Mouse (Mus musculus) heart, postnatal 0 days (tissue): ENCODE measurements around the gene Cldn8. TPM values are rescaled to one million over a fixed set of nuclear protein-coding genes. Genes with fewer than 3 reads are reported as not detected.

Experiments
- ATAC-seq: fragments of 200-750 bp; cut with Nextera tagmentation; 2 replicates; pipeline ENCODE4 v1.8.0; 2017; ENCODE audit warnings: low read depth, moderate number of reproducible peaks, moderate library complexity; ENCODE audit not compliant: insufficient read depth
- DNase-seq: peaks from one replicate; pipeline ENCODE4 v3.0.0-alpha.2; 2016; ENCODE audit warnings: low spot score
- H3K27ac ChIP-seq: fragments of 300-500 bp; sonication (generic); 2 replicates; pipeline ENCODE4 v1.5.1; 2014; ENCODE audit warnings: low read depth, mild to moderate bottlenecking
- H3K27me3 ChIP-seq: fragments of 300-500 bp; sonication (generic); 2 replicates; pipeline ENCODE4 v1.6.1; 2014; ENCODE audit warnings: low read length, mixed read lengths; ENCODE audit not compliant: control insufficient read depth, insufficient read depth
- H3K36me3 ChIP-seq: fragments of 300-500 bp; sonication (generic); replicated peaks from 2 replicates; pipeline ENCODE4 v1.6.1; 2014; ENCODE audit warnings: low read length, mixed read lengths; ENCODE audit not compliant: control insufficient read depth, insufficient read depth
- H3K4me1 ChIP-seq: fragments of 300-500 bp; sonication (generic); 2 replicates; pipeline ENCODE4 v1.6.1; 2014; ENCODE audit warnings: antibody characterized with exemption; ENCODE audit not compliant: control insufficient read depth, insufficient read depth
- H3K4me2 ChIP-seq: fragments of 300-500 bp; sonication (generic); 2 replicates; pipeline ENCODE4 v1.6.1; 2014; ENCODE audit warnings: low read depth, mild to moderate bottlenecking, low read length, moderate library complexity
- H3K4me3 ChIP-seq: fragments of 300-500 bp; sonication (generic); 2 replicates; pipeline ENCODE4 v1.5.1; 2014; ENCODE audit warnings: low read depth, low read length
- H3K9ac ChIP-seq: fragments of 300-500 bp; sonication (generic); replicated peaks from 2 replicates; pipeline ENCODE4 v1.6.1; 2014; ENCODE audit warnings: low read depth, low read length, mixed read lengths
- H3K9me3 ChIP-seq: fragments of 300-500 bp; sonication (generic); replicated peaks from 2 replicates; pipeline ENCODE4 v1.6.1; 2016; ENCODE audit warnings: low read length; ENCODE audit not compliant: control insufficient read depth
- CTCF ChIP-seq: IDR thresholded peaks from 2 replicates; pipeline ENCODE4 v1.5.1; 2016; ENCODE audit warnings: antibody characterized with exemption, control low read depth, low read depth
- EP300 ChIP-seq: IDR thresholded peaks from 2 replicates; pipeline ENCODE4 v1.6.1; 2016; ENCODE audit warnings: antibody characterized with exemption, low read depth
- polyA plus RNA-seq: library from polyadenylated mRNA; unstranded; fragments of >200 nt; fragmentation: Nextera tagmentation; extraction: Ambion mirVana; gene quantifications from 2 replicates; pipeline ENCODE4 v1.2.1, GENCODE M21; 2015
- total RNA-seq: library from RNA; depleted of rRNA; stranded (reverse); fragments of >200 nt; gene quantifications from 2 replicates; pipeline ENCODE4 v1.2.3, GENCODE M21; 2014; ENCODE audit warnings: low replicate concordance; rRNA removed

Cldn8 gene
- total and polyA plus RNA-seq, 2 experiments from 2014 or later, result 6.8 TPM; not detected in 1

GRCm38 (mm10) chr16:88511348-88511747 lies 51.6 kb downstream of the Cldn8 start:
- no peak overlapping the region for H3K9ac ChIP-seq
- no peak for DNase-seq
- no peak overlapping the region for H3K27ac ChIP-seq
- TF ChIP-seq EP300 (no peak), CTCF (no peak)
- no peaks in the 10 kb centered on the region for H3K9me3 ChIP-seq
- no peak for ATAC-seq
- no peak overlapping the region for H3K4me2 ChIP-seq
- no peaks in the 10 kb centered on the region for H3K36me3 ChIP-seq
- no peak overlapping the region for H3K4me3 ChIP-seq
- no peaks in the 10 kb centered on the region for H3K4me1 ChIP-seq
- no peaks in the 10 kb centered on the region for H3K27me3 ChIP-seq

Other genes with a start within 250 kb of the Cldn8 start
- gene Cldn17, start 56.2 kb downstream of the Cldn8 start, total RNA-seq, result not detected in 2 replicates
- not detected in 2 replicates for gene Cldn17, start 56.2 kb downstream of the Cldn8 start, polyA plus RNA-seq
- gene Krtap24-1, start 49.1 kb upstream of the Cldn8 start, total RNA-seq, result not detected in 2 replicates
- not detected in 2 replicates for gene Krtap24-1, start 49.1 kb upstream of the Cldn8 start, polyA plus RNA-seq
- gene 2310079G19Rik, start 64.5 kb upstream of the Cldn8 start, total RNA-seq, result not detected in 2 replicates
- gene 2310079G19Rik, start 64.5 kb upstream of the Cldn8 start, polyA plus RNA-seq, result not detected in 2 replicates
- gene Krtap26-1, start 84.6 kb upstream of the Cldn8 start, total RNA-seq, result not detected in 2 replicates
- gene Krtap26-1, start 84.6 kb upstream of the Cldn8 start, polyA plus RNA-seq, result not detected in 2 replicates
- gene Krtap27-1, start 108.5 kb upstream of the Cldn8 start, total RNA-seq, result not detected in 2 replicates
- not detected in 2 replicates for gene Krtap27-1, start 108.5 kb upstream of the Cldn8 start, polyA plus RNA-seq
- not detected in 2 replicates for gene 2310061N02Rik, start 144.8 kb upstream of the Cldn8 start, total RNA-seq
- not detected in 2 replicates for gene 2310061N02Rik, start 144.8 kb upstream of the Cldn8 start, polyA plus RNA-seq
- not detected in 2 replicates for gene Krtap13-1, start 165.7 kb upstream of the Cldn8 start, total RNA-seq
- gene Krtap13-1, start 165.7 kb upstream of the Cldn8 start, polyA plus RNA-seq, result not detected in 2 replicates
- gene Krtap13, start 188.5 kb upstream of the Cldn8 start, total RNA-seq, result not detected in 2 replicates
- gene Krtap13, start 188.5 kb upstream of the Cldn8 start, polyA plus RNA-seq, result not detected in 2 replicates
- gene 2310034C09Rik, start 195.7 kb upstream of the Cldn8 start, total RNA-seq, result not detected in 2 replicates
- gene 2310034C09Rik, start 195.7 kb upstream of the Cldn8 start, polyA plus RNA-seq, result not detected in 2 replicates
- gene 2310057N15Rik, start 211.0 kb upstream of the Cldn8 start, total RNA-seq, result not detected in 2 replicates
- gene 2310057N15Rik, start 211.0 kb upstream of the Cldn8 start, polyA plus RNA-seq, result not detected in 2 replicates
- gene Gm5965, start 214.7 kb upstream of the Cldn8 start, total RNA-seq, result not detected in 2 replicates
- not detected in 2 replicates for gene Gm5965, start 214.7 kb upstream of the Cldn8 start, polyA plus RNA-seq
- not detected in 2 replicates for gene Gm20741, start 249.0 kb upstream of the Cldn8 start, total RNA-seq
- not detected in 2 replicates for gene Gm20741, start 249.0 kb upstream of the Cldn8 start, polyA plus RNA-seq